Mouse (Mus musculus) limb, embryonic 11.5 days (tissue): ENCODE data around the gene Wdr37. TPM values are rescaled to one million over a fixed set of nuclear protein-coding genes. Genes with fewer than 3 reads are reported as not detected.

ENCODE experiments used
- ATAC-seq: fragments of 200-750 bp; cut with Nextera tagmentation; 2 replicates; pipeline ENCODE4 v1.8.0; 2017; ENCODE audit warnings: low read depth; ENCODE audit not compliant: insufficient number of reproducible peaks, low FRiP score, low TSS enrichment
- DNase-seq: peaks from one replicate; pipeline ENCODE4 v3.0.0-alpha.2; 2015; ENCODE audit warnings: low spot score
- H3K27ac ChIP-seq: fragments of 300-500 bp; sonication (generic); replicated peaks from 2 replicates; pipeline ENCODE4 v1.5.1; 2014; ENCODE audit warnings: low read depth, mild to moderate bottlenecking, low read length
- H3K27me3 ChIP-seq: fragments of 300-500 bp; sonication (generic); 2 replicates; pipeline ENCODE4 v1.6.1; 2014; ENCODE audit warnings: mild to moderate bottlenecking, low read length, mixed read lengths; ENCODE audit not compliant: control insufficient read depth, insufficient read depth
- H3K36me3 ChIP-seq: fragments of 300-500 bp; sonication (generic); 2 replicates; pipeline ENCODE4 v1.6.1; 2014; ENCODE audit warnings: mild to moderate bottlenecking, low read length, moderate library complexity, mixed read lengths; ENCODE audit not compliant: control insufficient read depth, insufficient read depth
- H3K4me1 ChIP-seq: fragments of 300-500 bp; sonication (generic); 2 replicates; pipeline ENCODE4 v1.6.1; 2014; ENCODE audit warnings: low read length, mixed read lengths; ENCODE audit not compliant: control insufficient read depth, insufficient read depth
- H3K4me2 ChIP-seq: fragments of 300-500 bp; sonication (generic); 2 replicates; pipeline ENCODE4 v1.6.1; 2014; ENCODE audit warnings: low read depth, mild to moderate bottlenecking, moderate library complexity; ENCODE audit not compliant: severe bottlenecking
- H3K4me3 ChIP-seq: fragments of 300-500 bp; sonication (generic); 2 replicates; pipeline ENCODE4 v1.5.1; 2014; ENCODE audit warnings: low read depth, low read length
- H3K9ac ChIP-seq: fragments of 300-500 bp; sonication (generic); 2 replicates; pipeline ENCODE4 v1.6.1; 2014; ENCODE audit warnings: mild to moderate bottlenecking, low read length
- H3K9me3 ChIP-seq: fragments of 300-500 bp; sonication (generic); 2 replicates; pipeline ENCODE4 v1.6.1; 2016; ENCODE audit warnings: low read length; ENCODE audit not compliant: control insufficient read depth
- WGBS: fragments of 180-500 bp; shearing (Covaris S2); extraction: QIAGEN DNeasy Blood & Tissue Kit; methylation state at CpG from one replicate; pipeline ENCODE4 v1.1.7; 2014; 5-methylcytosine and 5-hydroxymethylcytosine counted together
- polyA plus RNA-seq: library from polyadenylated mRNA; unstranded; fragments of >200 nt; fragmentation: Nextera tagmentation; extraction: Ambion mirVana; gene quantifications from 2 replicates; pipeline ENCODE4 v1.2.1, GENCODE M21; 2014

The Wdr37 gene
- polyA plus RNA-seq, 1 experiment from 2014 or later, result 28.7 TPM

DNA sequence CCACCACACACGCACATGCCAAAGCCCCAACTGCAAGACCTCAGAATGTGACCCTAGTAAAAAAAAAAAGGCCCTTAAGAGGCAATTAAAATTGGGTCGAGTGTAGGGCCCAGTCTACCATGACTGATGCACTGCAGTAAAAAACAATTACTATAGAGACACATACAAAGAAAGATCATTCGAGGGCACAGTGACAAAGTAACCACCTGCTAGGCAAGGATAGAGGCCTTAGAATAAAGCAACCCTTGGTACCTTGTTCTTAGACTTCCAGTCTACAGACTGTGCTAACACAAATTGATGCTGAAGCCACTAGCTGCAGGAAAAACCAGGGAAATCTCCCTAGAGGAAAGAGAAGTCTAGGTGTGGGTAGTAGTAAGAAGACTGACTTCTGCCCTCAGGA is 33.3 kb downstream of the Wdr37 start:
- Histone ChIP-seq H3K36me3 (peaks cover 9% of the 10 kb centered on the region; the same call in 1 of the 2 replicates), H3K4me2 (no peak overlapping the region), H3K4me3 (no peak overlapping the region), H3K27me3 (no peaks in the 10 kb centered on the region), H3K4me1 (no peaks in the 10 kb centered on the region), H3K9ac (no peak overlapping the region), H3K9me3 (no peaks in the 10 kb centered on the region), H3K27ac (no peak overlapping the region)
- WGBS, result 69% methylated on average over 3 of the region's 3 CpGs
- no peak for ATAC-seq
- DNase-seq, result no peak

DNA sequence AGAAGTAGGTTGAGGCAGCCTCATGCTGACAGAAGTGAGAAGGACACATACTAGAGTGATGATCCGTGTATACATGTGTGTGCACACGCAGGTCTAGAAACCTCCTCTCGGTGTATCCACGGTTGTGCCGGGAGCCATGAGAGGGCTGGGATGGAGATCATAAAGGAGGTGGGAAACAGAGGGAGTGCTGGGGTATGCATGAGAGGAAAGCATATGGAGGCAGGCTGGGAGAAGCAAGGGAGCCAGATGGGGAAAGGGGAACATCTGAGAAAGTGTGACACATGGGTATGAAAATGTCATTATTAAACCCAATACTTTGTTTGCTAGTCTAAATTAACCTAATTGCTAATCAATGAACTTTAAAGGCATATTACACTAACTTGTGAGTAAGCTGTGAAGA is 37.1 kb downstream of the Wdr37 start:
- no peak overlapping the region for H3K4me2 ChIP-seq
- WGBS, result 96% methylated on average over 5 of the region's 5 CpGs
- no peak overlapping the region for H3K9ac ChIP-seq
- H3K4me1 ChIP-seq, result no peaks in the 10 kb centered on the region
- H3K9me3 ChIP-seq, result no peaks in the 10 kb centered on the region
- no peak overlapping the region for H3K27ac ChIP-seq
- no peaks in the 10 kb centered on the region for H3K27me3 ChIP-seq
- no peak overlapping the region for H3K4me3 ChIP-seq
- ATAC-seq (no peak), DNase-seq (no peak)
- H3K36me3 ChIP-seq, result peaks cover 9% of the 10 kb centered on the region; the same call in 1 of the 2 replicates

DNA sequence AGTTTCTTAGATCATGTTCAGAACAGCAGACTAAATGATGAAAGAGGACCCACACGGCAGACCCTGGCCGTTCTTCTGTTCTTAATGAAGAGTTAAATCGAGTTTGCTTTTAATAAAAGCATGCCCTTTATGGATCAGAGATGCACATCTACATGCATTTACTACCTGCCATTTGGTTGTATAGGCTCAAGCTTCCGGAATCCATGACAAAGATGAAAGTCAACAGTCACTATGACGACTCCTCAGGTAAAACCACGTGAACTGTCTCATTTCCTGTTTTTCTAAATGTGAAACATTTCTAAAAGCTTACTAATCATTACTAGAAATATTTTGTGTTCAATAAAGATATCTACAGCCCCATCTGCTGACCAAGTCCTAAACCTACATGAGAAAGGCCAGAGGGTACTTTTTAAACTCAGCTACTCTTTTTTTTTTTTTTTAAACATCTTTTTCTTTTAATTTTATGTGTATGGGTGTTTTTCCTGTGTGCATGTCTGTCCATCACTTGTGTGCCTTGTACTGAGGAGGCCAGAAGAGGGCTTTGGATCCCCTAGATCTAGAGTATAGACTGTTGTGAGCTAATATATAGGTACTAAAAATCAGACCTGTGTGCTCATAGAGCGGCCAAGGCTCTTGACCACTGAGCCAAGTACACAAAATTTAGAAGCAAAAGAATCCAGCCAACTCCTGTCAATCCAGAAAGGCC is 40.0 kb downstream of the Wdr37 start:
- 91% methylated on average over 7 of the region's 7 CpGs for WGBS
- Histone ChIP-seq H3K4me2 (no peak overlapping the region), H3K4me3 (no peak overlapping the region), H3K36me3 (peaks cover 9% of the 10 kb centered on the region; the same call in 1 of the 2 replicates), H3K27ac (no peak overlapping the region), H3K27me3 (no peaks in the 10 kb centered on the region), H3K9me3 (no peaks in the 10 kb centered on the region), H3K4me1 (no peaks in the 10 kb centered on the region), H3K9ac (no peak overlapping the region)
- DNase-seq (no peak), ATAC-seq (no peak)

GRCm38 (mm10) chr13:8830696-8831095 is 41.0 kb downstream of the Wdr37 start:
- no peak for DNase-seq
- H3K36me3 ChIP-seq, result peaks cover 7% of the 10 kb centered on the region; the same call in 1 of the 2 replicates
- no peaks in the 10 kb centered on the region for H3K9me3 ChIP-seq
- H3K4me1 ChIP-seq, result no peaks in the 10 kb centered on the region
- no peak for ATAC-seq
- H3K27me3 ChIP-seq, result no peaks in the 10 kb centered on the region
- no peak overlapping the region for H3K9ac ChIP-seq
- H3K4me2 ChIP-seq, result no peak overlapping the region
- no peak overlapping the region for H3K4me3 ChIP-seq
- no peak overlapping the region for H3K27ac ChIP-seq

GRCm38 (mm10) chr13:8829784-8830183 is 41.9 kb downstream of the Wdr37 start:
- ATAC-seq (no peak), DNase-seq (no peak)
- Histone ChIP-seq H3K4me1 (no peaks in the 10 kb centered on the region), H3K4me3 (no peak overlapping the region), H3K9ac (no peak overlapping the region), H3K4me2 (no peak overlapping the region), H3K9me3 (no peaks in the 10 kb centered on the region), H3K36me3 (peaks cover 6% of the 10 kb centered on the region; the same call in 1 of the 2 replicates), H3K27ac (no peak overlapping the region), H3K27me3 (no peaks in the 10 kb centered on the region)
- WGBS, result 79% methylated on average over 5 of the region's 5 CpGs

DNA sequence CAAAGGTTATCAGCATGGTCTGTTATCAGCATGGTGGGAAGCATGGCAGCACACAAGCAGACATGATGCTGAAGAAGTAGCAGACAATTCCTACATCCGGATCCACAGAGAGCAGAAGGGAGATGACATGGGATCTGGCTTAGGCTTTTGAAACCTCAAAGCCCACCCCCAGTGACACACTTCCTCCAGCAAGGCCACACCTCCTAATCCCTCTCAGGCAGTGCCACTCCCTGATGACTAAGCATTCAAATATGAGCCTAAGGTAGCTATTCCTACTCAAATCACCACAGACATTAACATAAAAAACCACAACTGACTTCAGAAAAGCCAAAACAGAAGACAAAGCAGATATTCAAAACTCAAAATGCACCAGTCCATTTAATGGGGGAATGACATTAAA is 42.8 kb downstream of the Wdr37 start:
- no peak overlapping the region for H3K4me2 ChIP-seq

DNA sequence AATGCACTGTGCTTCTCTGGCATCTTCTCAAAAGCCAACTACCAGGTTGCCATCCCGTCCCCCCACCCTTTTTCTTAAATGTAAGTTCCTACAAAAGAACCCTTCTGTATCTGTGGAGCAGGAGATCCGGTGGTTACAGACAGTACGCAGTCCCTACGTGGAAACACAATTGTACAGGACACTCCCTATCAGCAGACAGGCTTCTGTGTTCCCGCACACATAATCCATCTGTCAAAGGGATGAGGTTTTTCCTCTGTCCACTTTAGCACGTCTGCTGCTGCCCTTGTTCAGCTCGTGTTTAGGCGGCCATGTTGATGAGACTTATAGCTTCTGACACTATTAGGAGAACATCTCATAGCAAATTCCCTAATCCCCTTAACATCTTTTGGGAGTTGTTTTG is 48.2 kb downstream of the Wdr37 start:
- Histone ChIP-seq H3K27me3 (no peaks in the 10 kb centered on the region), H3K27ac (no peak overlapping the region), H3K4me1 (no peaks in the 10 kb centered on the region), H3K36me3 (peaks cover 8% of the 10 kb centered on the region), H3K9me3 (no peaks in the 10 kb centered on the region), H3K9ac (no peak overlapping the region), H3K4me2 (no peak overlapping the region), H3K4me3 (no peak overlapping the region)
- DNase-seq, result no peak
- 92% methylated on average over 8 of the region's 8 CpGs for WGBS
- ATAC-seq, result no peak

More for the DNA sequence above, 42.8 kb downstream of the Wdr37 start:
- no peaks in the 10 kb centered on the region for H3K27me3 ChIP-seq
- DNase-seq (no peak), ATAC-seq (no peak)
- H3K4me3 ChIP-seq, result no peak overlapping the region
- H3K9ac ChIP-seq, result no peak overlapping the region
- no peaks in the 10 kb centered on the region for H3K9me3 ChIP-seq
- H3K27ac ChIP-seq, result no peak overlapping the region
- H3K4me1 ChIP-seq, result no peaks in the 10 kb centered on the region
- WGBS, result 93% methylated on average over 1 of the region's 1 CpGs
- H3K36me3 ChIP-seq, result peaks cover 4% of the 10 kb centered on the region; the same call in 1 of the 2 replicates

DNA sequence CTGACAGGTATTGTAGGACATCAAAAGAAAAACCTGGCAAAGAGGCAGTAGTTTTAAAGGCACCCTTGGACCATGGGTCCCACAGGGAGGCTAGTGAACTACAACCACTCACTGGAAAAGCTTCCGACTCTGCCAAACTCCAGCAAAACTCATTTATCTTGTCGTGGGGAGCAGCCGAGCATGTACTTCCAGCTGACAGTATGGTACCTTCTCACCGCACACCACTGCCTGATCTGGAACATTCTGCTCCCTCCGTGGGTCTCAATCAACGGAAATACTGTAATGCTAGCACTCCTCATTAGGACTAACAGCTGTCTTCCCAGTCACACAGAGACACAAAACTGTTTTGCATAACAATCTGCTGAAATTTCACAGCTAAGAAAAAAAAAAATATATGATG is 48.6 kb downstream of the Wdr37 start:
- H3K4me1 ChIP-seq, result no peaks in the 10 kb centered on the region
- no peak for DNase-seq
- ATAC-seq, result no peak
- no peak overlapping the region for H3K27ac ChIP-seq
- no peak overlapping the region for H3K4me2 ChIP-seq
- no peak overlapping the region for H3K4me3 ChIP-seq
- WGBS, result 82% methylated on average over 6 of the region's 6 CpGs
- H3K36me3 ChIP-seq, result peaks cover 12% of the 10 kb centered on the region
- H3K9me3 ChIP-seq, result no peaks in the 10 kb centered on the region
- no peak overlapping the region for H3K9ac ChIP-seq
- H3K27me3 ChIP-seq, result no peaks in the 10 kb centered on the region

DNA sequence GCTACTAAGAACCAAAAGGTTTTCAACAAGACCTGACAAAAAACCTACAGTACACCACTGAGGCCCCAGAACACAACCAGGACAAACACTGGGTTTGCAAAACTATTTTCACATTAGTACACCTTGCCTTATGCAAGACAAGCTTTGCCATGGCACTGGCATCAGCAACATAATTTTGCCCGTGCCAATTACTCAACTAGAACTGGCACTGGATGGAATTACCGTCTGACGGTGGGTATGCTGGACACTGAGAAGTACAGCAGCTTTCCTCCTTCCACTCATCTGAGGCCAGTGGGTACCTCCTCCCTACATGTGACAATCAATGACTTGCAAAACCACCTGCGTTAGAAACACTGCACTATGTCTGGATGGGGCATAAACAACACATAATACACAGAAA is 49.5 kb downstream of the Wdr37 start:
- no peaks in the 10 kb centered on the region for H3K9me3 ChIP-seq
- H3K36me3 ChIP-seq, result peaks cover 15% of the 10 kb centered on the region

More for the DNA sequence above, 49.5 kb downstream of the Wdr37 start:
- WGBS, result 95% methylated on average over 4 of the region's 4 CpGs
- no peak overlapping the region for H3K27ac ChIP-seq
- H3K4me1 ChIP-seq, result no peaks in the 10 kb centered on the region
- H3K4me2 ChIP-seq, result no peak overlapping the region
- H3K9ac ChIP-seq, result no peak overlapping the region
- no peaks in the 10 kb centered on the region for H3K27me3 ChIP-seq
- ATAC-seq (no peak), DNase-seq (no peak)
- no peak overlapping the region for H3K4me3 ChIP-seq
